Mouse (Mus musculus): Measurements from ENCODE around the gene Masp2. TPM values are rescaled to one million over a fixed set of nuclear protein-coding genes. Genes with fewer than 3 reads are reported as not detected.

Gene Masp2
- polyA plus RNA-seq, 1 experiment from 2014 or later: 0.54 TPM

- Histone ChIP-seq H3K27ac (no peak overlapping the region), H3K9me3 (no peaks in the 10 kb centered on the region), H3K4me1 (peaks cover 10% of the 10 kb centered on the region), H3K4me2 (replicated peaks) (no peak overlapping the region), H3K4me3 (no peak overlapping the region), H3K36me3 (peaks cover 63% of the 10 kb centered on the region), H3K9ac (no peak overlapping the region), H3K27me3 (no peaks in the 10 kb centered on the region)
- ATAC-seq (ENCODE audit: insufficient number of reproducible peaks, insufficient read depth, low FRiP score, low TSS enrichment): no peak
- WGBS: 86% methylated on average over 4 of the region's 4 CpGs
These were observed 21.3 kb downstream of the Masp2 start for GRCm38 (mm10) chr4:148623609-148624008.

- Histone ChIP-seq H3K27me3 (no peaks in the 10 kb centered on the region), H3K27ac (no peak overlapping the region), H3K36me3 (peaks cover 49% of the 10 kb centered on the region), H3K4me3 (peak overlapping the region; percentile 98; the same call in 1 of the 2 replicates), H3K4me1 (peaks cover 10% of the 10 kb centered on the region), H3K9ac (no peak overlapping the region), H3K4me2 (replicated peaks) (peak overlapping the region; percentile 77), H3K9me3 (no peaks in the 10 kb centered on the region)
- WGBS: 82% methylated on average over 10 of the region's 10 CpGs
- no peak for ATAC-seq (ENCODE audit: insufficient number of reproducible peaks, insufficient read depth, low FRiP score, low TSS enrichment)
These were observed 22.7 kb downstream of the Masp2 start for GRCm38 (mm10) chr4:148625010-148625409.

- H3K9me3 ChIP-seq: no peaks in the 10 kb centered on the region
- ATAC-seq (ENCODE audit: insufficient number of reproducible peaks, insufficient read depth, low FRiP score, low TSS enrichment): peak; percentile 36
- H3K9ac ChIP-seq: peak overlapping the region; percentile 100
- peak overlapping the region; percentile 97 for H3K27ac ChIP-seq
- under 1% methylated on average over 57 of the region's 57 CpGs for WGBS
- H3K4me2 ChIP-seq (replicated peaks): peak overlapping the region; percentile 77
- peaks cover 10% of the 10 kb centered on the region for H3K4me1 ChIP-seq
- H3K27me3 ChIP-seq: no peaks in the 10 kb centered on the region
- peaks cover 42% of the 10 kb centered on the region for H3K36me3 ChIP-seq
- H3K4me3 ChIP-seq: peak overlapping the region; percentile 98
These were observed 23.6 kb downstream of the Masp2 start for GRCm38 (mm10) chr4:148625756-148626622.

GRCm38 (mm10) chr4:148626623-148627185, 24.4 kb downstream of the Masp2 start, which contains the start of gene Tardbp:
Gene Tardbp (minus strand): TSS chr4:148627019.
- peak within 1 kb of the TSS; percentile 77 for H3K4me2 ChIP-seq (replicated peaks)
- WGBS: 1% methylated on average over 51 of the region's 51 CpGs
- H3K4me3 ChIP-seq: peak within 1 kb of the TSS; percentile 98
- H3K9me3 ChIP-seq: no peaks in the 10 kb centered on the region
- H3K36me3 ChIP-seq: peaks cover 35% of the 10 kb centered on the region
- no peaks in the 10 kb centered on the region for H3K27me3 ChIP-seq
- H3K27ac ChIP-seq: peak within 1 kb of the TSS; percentile 97
- H3K9ac ChIP-seq: peak within 1 kb of the TSS; percentile 100
- peak; percentile 93 for ATAC-seq (ENCODE audit: insufficient number of reproducible peaks, insufficient read depth, low FRiP score, low TSS enrichment)
- peaks cover 10% of the 10 kb centered on the region for H3K4me1 ChIP-seq

- peak overlapping the region; percentile 98 for H3K4me3 ChIP-seq
- no peaks in the 10 kb centered on the region for H3K9me3 ChIP-seq
- WGBS: 59% methylated on average over 3 of the region's 3 CpGs
- H3K27me3 ChIP-seq: no peaks in the 10 kb centered on the region
- ATAC-seq (ENCODE audit: insufficient number of reproducible peaks, insufficient read depth, low FRiP score, low TSS enrichment): peak; percentile 25; the same call in 1 of the 2 replicates
- H3K27ac ChIP-seq: no peak overlapping the region
- no peak overlapping the region for H3K9ac ChIP-seq
- H3K36me3 ChIP-seq: peaks cover 29% of the 10 kb centered on the region
- H3K4me1 ChIP-seq: peaks cover 10% of the 10 kb centered on the region
- H3K4me2 ChIP-seq (replicated peaks): peak overlapping the region; percentile 77
These were observed 24.9 kb downstream of the Masp2 start for GRCm38 (mm10) chr4:148627246-148627645.

- ATAC-seq (ENCODE audit: insufficient number of reproducible peaks, insufficient read depth, low FRiP score, low TSS enrichment): no peak
- Histone ChIP-seq H3K4me1 (no peaks in the 10 kb centered on the region), H3K4me2 (replicated peaks) (no peak overlapping the region), H3K27me3 (no peaks in the 10 kb centered on the region), H3K4me3 (no peak overlapping the region), H3K9me3 (no peaks in the 10 kb centered on the region), H3K36me3 (no peaks in the 10 kb centered on the region), H3K9ac (no peak overlapping the region), H3K27ac (no peak overlapping the region)
- WGBS: 61% methylated on average over 3 of the region's 3 CpGs
These were observed 29.8 kb downstream of the Masp2 start for GRCm38 (mm10) chr4:148632013-148632692.

- no peaks in the 10 kb centered on the region for H3K27me3 ChIP-seq
- no peak for ATAC-seq (ENCODE audit: insufficient number of reproducible peaks, insufficient read depth, low FRiP score, low TSS enrichment)
- no peaks in the 10 kb centered on the region for H3K4me1 ChIP-seq
- no peaks in the 10 kb centered on the region for H3K36me3 ChIP-seq
- H3K4me2 ChIP-seq (replicated peaks): no peak overlapping the region
- 69% methylated on average over 2 of the region's 2 CpGs for WGBS
- no peak overlapping the region for H3K4me3 ChIP-seq
- no peaks in the 10 kb centered on the region for H3K9me3 ChIP-seq
- no peak overlapping the region for H3K9ac ChIP-seq
- no peak overlapping the region for H3K27ac ChIP-seq
These were observed 31.2 kb downstream of the Masp2 start for GRCm38 (mm10) chr4:148633395-148634061.

GRCm38 (mm10) chr4:148635309-148635708, 33.0 kb downstream of the Masp2 start:
- ATAC-seq (ENCODE audit: insufficient number of reproducible peaks, insufficient read depth, low FRiP score, low TSS enrichment): no peak
- 74% methylated on average over 2 of the region's 2 CpGs for WGBS
- Histone ChIP-seq H3K4me2 (replicated peaks) (no peak overlapping the region), H3K27ac (no peak overlapping the region), H3K27me3 (no peaks in the 10 kb centered on the region), H3K9ac (no peak overlapping the region), H3K9me3 (no peaks in the 10 kb centered on the region), H3K4me1 (no peaks in the 10 kb centered on the region), H3K4me3 (no peak overlapping the region), H3K36me3 (no peaks in the 10 kb centered on the region)

- Histone ChIP-seq H3K4me3 (no peak overlapping the region), H3K4me2 (replicated peaks) (no peak overlapping the region), H3K36me3 (no peaks in the 10 kb centered on the region), H3K4me1 (no peaks in the 10 kb centered on the region), H3K9me3 (no peaks in the 10 kb centered on the region), H3K9ac (no peak overlapping the region), H3K27ac (no peak overlapping the region), H3K27me3 (no peaks in the 10 kb centered on the region)
- WGBS: 53% methylated on average over 9 of the region's 9 CpGs
- no peak for ATAC-seq (ENCODE audit: insufficient number of reproducible peaks, insufficient read depth, low FRiP score, low TSS enrichment)
These were observed 35.9 kb downstream of the Masp2 start for GRCm38 (mm10) chr4:148638302-148638701.

- Histone ChIP-seq H3K4me3 (no peak overlapping the region), H3K4me2 (replicated peaks) (no peak overlapping the region), H3K27ac (no peak overlapping the region), H3K27me3 (no peaks in the 10 kb centered on the region), H3K36me3 (no peaks in the 10 kb centered on the region), H3K9me3 (no peaks in the 10 kb centered on the region), H3K4me1 (peaks cover 4% of the 10 kb centered on the region; the same call in 1 of the 2 replicates), H3K9ac (no peak overlapping the region)
- 77% methylated on average over 2 of the region's 2 CpGs for WGBS
- no peak for ATAC-seq (ENCODE audit: insufficient number of reproducible peaks, insufficient read depth, low FRiP score, low TSS enrichment)
These were observed 37.1 kb downstream of the Masp2 start for GRCm38 (mm10) chr4:148639455-148639854.

- H3K9me3 ChIP-seq: no peaks in the 10 kb centered on the region
- ATAC-seq (ENCODE audit: insufficient number of reproducible peaks, insufficient read depth, low FRiP score, low TSS enrichment): no peak
- H3K4me2 ChIP-seq (replicated peaks): no peak overlapping the region
- no peak overlapping the region for H3K27ac ChIP-seq
- no peaks in the 10 kb centered on the region for H3K36me3 ChIP-seq
- no peaks in the 10 kb centered on the region for H3K27me3 ChIP-seq
- H3K9ac ChIP-seq: no peak overlapping the region
- H3K4me3 ChIP-seq: no peak overlapping the region
- 77% methylated on average over 5 of the region's 5 CpGs for WGBS
- peaks cover 4% of the 10 kb centered on the region; the same call in 1 of the 2 replicates for H3K4me1 ChIP-seq
These were observed 38.8 kb downstream of the Masp2 start for GRCm38 (mm10) chr4:148641121-148641520.

Measured in embryonic facial prominence, embryonic 12.5 days (tissue).